Mouse (Mus musculus): Measurements from ENCODE around the gene Clip3.
A peak's percentile ranks its signal among the peaks of the same experiment; 100 is the strongest.

Gene Clip3

DNA sequence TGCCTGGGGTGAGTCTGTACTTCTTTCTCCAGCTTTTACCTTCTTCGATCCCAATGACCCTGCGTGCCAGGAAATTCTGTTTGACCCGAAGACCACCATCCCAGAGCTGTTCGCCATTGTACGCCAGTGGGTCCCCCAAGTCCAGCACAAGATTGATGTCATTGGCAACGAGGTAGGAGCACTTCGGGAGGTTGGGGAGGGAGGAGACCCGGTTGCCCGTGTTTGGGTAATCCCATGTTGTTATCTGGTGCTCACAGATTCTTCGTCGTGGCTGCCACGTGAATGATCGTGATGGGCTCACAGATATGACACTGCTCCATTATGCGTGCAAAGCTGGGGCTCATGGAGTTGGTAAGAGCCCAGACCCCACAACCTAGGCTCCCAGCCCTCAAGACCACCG, 5.3 kb downstream of the Clip3 start:
- DNase-seq = no peak

DNA sequence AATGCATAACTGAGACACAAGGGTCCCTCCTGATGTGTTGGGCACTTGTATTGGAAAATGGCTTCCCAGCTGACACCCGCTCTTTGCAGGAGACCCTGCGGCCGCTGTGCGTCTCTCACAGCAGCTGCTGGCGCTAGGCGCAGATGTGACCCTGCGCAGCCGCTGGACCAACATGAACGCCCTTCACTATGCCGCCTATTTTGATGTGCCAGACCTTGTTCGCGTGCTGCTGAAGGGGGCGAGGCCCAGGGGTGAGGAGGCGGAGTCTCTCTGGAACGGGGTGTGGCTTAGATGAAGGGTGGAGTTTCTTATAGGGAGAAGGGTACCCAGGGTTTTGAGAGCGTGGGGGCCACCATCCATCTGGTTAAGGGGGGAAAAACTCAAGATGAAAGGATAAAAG, 5.7 kb downstream of the Clip3 start:
- DNase-seq = no peak

DNA sequence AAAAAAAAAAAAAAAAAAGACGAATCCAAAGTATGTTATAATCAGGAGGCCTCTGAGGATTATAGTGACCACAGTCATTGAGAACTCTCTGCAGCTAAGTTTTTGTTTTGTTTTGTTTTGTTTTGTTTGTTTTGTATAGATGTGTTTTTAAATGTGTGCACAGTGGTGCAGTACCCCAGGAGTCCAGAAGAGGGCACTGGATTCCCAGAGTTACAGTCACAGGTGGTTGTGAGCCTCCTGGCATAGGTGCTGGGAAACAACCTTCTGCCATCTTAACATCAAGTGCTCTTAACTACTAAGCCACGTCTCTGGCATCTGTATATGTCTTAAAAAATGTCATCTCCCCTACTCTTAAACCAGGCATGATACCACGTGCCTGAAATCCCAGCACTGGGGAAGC, 9.4 kb downstream of the Clip3 start:
- DNase-seq = peak in 1 of 2 experiments; percentile 57

DNA sequence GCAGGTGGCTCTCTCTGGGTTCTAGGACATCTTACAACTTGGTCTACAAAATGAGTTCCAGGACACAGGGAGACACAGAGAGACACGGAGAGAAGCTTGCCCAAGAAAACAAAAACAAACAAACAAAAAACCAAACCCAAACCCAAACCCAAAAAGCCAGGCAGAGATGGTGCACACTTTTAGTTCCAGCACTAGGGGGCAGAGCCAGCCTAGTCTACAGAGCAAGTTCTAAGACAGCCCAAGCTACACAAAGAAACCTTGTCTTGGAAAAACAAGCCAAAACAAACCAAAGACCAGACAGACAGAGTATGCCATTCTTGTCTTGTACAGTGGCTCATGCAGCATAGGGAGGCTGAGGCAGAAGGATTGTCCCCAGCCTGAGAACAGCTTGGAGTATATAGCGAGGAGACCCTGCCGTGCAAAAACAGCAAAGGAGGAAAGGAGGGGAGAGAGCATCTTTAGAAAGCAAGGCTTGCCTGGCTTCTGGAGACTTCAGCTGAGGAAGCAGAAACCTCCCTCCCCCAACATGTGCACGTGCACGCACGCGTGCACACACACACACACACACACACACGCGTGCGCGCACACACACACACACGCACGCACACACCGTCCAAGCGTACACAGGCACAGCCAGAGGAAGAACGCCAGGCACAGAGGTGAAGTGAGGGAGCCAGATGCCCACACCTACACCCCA, 14.7 kb downstream of the Clip3 start:
- DNase-seq = peak in 1 of 2 experiments; percentile 52

DNA sequence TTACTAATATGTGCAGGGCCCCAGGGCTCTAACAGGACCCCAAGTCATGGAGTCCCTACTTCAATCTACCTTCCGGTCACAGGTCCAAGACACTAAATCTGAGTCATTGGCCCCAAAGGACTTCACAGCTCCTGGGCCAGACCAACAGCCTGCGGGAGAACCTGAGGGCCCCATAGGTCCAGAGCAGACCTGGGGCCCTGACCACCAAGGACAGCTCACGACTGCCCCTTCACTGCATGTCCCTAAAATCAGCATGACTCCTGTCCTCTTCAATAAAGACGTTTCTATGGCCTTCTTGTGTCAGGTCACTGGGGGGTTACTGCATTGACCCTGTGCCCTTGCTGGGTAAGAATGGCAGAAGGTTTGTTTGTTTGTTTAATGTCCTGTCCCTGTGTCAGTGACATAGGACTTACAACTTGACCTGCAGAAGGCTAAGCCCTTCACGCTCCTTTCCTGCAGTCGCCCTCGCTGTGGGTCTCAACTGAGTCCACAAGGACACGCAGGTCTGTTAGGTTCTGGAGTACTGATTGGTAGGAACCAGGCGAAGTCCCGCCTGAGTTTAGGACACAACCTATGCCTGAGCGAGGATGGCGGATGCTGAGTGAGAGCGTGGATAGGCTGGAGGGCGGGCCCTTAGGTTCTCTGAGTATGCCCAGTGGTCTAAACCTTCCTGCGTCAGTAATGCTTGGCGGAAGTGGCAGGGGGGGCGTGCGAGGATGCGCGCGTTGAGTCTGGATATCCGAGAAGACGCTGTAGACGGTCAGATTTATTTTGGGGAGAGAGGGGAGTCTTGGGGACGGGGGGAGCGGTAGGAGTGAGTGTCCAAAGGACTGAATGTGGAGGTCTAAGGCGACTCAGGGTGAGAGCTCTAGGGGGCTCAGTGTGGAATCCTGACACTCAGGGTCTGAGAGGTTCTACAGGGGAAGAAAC, 16.8 kb downstream of the Clip3 start, which contains the start of gene Alkbh6:
Alkbh6 (plus strand) TSS at position 642 of the 930 bp plus-strand sequence.
- DNase-seq = peak; percentile 95 to 98

DNA sequence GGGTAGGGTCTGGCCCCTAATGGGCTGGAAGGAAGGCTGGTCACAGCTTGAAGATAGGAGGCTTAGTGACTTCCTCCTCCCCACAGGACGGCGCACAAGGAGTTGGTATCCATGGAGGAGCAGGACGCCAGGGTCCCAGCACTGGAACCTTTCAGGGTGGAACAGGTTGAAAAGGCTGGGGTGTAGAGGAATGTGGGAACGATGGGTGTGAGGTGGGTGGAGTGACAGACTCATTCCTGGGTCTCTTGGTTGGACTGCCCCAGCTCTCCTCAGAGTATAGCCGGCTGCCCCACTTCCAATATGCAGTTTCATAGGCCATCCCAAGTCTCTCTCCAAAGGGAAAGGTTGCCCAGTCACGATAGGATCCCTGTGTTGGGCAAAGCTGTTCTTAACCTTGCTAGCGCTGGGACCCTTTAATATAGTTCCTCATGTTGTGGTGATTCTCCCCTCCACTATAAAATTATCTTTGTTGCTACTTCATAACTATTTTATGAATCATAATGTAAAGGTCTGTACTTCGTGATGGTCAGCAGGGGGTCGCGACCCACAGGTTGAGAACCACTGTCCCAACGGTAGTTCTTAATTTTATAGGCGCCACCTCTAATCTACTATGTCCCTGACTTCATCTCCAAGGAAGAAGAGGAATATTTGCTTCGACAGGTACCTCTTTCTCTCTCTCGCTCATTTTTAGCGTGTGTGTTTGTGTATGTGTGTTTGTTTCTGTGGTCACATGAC, 18.0 kb downstream of the Clip3 start:
- peak in 1 of 2 experiments; percentile 47 for DNase-seq

DNA sequence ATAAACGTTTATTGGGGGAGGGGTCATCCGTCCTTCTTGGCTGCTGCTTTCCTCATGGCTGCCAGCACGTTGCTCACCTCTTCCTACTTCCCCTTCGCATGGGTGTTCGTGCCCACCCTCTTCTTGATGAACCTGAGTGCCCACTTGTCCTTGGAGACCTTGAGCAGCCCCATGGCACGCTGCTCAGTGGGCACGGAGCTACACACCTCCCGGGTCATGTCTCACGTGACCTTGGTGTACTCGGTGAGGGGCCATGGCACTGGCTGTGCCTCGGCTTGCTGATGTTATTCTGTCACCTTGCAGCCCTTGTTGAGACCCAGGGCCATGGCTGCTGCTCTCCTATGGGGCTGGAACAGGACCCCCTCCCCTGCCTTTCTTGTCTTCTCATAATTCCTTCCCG, 18.6 kb downstream of the Clip3 start:
- DNase-seq = peak; percentile 41 to 62

DNA sequence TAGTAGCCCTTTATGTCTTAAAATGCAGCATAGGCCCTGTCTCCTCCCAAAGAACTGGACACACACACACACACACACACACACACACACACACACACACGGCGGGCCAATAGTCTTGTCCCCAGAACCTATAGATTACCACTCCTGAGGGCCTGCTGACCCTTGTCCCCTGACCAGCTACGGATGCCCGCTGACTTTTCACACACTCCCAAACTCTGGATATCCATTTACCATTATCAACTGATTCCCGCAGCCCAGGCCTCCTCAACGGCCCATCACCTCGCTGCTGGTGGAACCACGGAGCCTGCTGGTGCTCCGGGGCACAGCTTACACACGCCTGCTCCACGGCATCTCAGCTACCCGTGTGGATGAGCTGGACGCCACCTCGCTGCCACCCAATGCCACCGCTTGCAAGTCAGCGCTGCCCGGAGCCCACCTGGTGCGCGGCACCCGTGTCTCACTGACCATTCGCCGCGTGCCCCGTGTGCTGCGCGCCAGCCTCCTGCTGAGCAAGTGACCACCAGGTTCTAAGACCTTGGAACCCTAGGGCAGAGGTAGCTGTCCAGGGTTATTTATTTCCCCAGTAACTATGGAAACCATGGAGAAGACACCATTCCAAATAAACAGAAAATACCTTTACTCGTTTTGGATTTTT, 22.3 kb downstream of the Clip3 start:
- DNase-seq = peak; percentile 80 to 83

DNA sequence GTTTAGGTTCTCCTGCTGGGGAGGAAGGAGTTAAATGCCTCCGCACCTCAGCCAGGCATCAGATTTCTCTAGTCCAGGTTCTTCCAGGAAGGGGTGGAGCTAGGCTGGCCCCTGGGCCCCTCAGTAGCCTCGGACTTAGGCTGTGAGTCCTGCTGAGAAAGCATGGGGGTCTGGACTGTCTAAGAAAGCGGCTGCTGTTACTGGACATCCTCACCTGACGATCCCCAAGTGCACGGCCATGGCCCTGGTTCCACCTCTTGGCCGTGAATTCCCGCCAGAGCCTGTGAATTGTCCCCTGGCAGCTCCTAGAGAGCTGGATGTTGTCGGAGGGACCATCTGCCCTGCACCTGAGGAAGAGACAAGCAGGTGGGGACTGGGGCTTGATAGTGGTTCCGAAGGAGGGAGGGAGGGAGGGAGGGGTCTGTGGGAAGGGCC, 23.2 kb downstream of the Clip3 start, which contains the start of gene Syne4:
Syne4 (plus strand) TSS at position 87 of the 435 bp plus-strand sequence.
- peak; percentile 46 to 60 for DNase-seq

DNA sequence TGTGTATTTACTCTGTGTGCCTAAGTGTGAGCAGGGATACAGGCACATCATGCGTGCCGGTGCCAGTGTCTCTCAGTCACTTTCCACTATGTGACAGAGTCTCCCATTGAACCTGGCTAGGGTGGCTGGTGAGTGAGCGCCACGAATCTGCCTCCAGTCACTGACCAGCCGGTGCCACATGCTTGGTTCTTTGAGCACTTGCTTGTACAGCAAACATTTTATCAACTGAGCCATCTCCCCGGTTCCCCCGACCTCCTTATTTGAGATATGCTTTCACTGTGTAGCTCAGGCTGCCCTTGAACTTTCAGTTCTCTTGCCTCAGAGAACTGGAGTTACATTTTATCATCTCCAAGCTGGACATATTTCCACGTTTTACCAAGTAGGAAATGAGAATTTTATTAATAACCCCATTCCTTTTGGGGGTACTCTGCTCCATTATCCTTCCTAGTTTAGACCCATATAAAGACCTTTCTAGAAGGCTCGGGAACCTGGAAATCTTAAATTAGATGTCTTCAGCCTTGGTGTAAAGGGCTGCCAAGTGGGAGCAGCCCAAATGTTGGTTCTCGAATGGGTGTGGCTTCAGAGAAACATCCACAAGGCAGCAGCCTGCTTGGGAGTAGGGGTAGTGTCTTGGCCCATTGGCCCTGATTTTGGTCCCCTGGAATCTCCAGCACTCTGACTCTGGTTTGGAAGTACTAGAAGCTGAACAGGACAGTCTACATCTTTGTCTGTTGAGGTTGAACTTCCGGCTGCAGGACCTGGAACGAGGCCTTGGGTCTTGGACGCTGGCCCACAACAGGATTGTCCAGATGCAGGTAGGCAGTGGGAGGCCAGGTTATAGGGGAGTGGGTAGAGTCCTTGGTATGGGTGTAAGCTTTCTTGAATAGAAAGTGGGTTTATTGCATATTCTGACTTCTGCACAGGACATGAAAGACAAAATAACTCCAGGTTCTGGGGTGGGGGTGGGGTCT, 24.3 kb downstream of the Clip3 start:
- peak in 1 of 2 experiments; percentile 62 for DNase-seq

DNA sequence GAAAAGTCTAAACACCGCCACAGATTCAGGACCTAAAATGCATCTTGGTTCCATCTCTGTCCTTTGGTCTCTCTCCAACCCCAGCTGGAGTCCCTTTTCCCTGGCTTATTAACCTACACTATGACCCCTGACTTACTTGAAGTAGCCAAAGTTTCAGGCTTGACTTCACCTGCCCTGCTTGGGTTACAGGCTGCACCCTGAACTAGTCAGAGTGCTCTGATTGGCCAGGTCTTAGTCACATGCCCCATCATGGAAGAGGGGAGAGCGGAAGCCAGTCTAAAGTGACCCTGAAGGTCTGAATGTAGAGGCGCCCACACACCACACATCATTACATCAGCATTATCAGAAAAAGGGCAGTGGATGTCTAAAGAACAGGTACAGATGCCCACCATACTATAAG, 26.6 kb downstream of the Clip3 start:
- peak; percentile 68 to 80 for DNase-seq

DNA sequence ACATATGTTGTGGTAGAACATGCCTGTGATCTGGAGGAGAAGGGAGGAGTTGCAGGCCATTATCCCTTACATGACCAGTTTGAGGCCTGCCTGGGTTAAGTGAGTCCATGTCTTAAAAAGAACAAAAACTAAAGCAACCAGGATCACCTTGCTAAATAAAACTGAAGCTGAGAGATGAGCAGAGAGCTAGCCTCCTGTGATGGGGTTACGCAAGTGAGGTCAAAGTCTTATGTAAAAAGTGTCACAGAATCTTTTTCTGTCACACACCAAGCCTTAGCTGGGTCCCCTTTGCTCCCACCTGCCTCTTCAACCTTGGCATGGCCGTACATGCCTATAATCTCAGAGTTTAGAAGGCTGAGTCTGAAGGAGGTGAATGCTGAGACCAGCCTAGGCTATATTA, 29.4 kb downstream of the Clip3 start:
- DNase-seq = no peak

DNA sequence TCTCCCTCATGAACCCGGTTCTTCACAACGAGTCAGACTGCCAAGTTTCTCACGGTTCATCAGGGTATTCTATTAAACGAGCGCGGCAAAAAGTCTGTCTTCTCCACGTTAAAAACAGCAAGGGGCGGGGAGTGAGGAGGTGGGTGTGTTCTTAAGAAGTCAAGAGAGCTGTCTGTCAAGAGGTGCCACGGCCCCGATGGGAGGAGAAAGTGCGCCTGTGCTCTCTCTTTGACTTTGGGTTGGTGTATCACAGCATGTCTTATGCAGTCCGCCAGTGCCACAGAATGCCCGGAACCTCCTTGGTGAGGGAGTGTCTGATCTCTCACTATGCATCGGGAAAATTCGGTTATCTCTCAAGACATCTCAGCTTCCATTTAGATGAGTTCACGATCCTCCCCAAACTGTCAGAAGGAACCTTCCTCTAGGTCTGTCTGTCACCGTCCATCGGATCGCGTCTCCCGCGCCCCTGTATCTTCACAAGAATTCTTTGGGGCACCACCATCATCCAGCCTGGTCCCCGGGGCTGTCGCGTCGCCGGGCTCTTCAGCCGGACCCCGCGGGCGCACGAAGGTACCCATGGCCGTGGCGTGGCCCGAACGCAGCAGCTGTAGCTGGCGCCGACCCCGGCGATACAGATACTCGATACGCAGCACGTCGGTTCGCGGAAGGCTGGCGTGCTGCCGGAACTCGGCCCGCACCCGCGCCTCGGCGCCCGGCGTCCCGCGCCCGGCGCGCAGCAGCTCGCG, 30.2 kb downstream of the Clip3 start, which contains the start of gene E130208F15Rik:
E130208F15Rik (plus strand) TSS at position 202 of the 746 bp plus-strand sequence.
- peak; percentile 89 to 94 for DNase-seq

DNA sequence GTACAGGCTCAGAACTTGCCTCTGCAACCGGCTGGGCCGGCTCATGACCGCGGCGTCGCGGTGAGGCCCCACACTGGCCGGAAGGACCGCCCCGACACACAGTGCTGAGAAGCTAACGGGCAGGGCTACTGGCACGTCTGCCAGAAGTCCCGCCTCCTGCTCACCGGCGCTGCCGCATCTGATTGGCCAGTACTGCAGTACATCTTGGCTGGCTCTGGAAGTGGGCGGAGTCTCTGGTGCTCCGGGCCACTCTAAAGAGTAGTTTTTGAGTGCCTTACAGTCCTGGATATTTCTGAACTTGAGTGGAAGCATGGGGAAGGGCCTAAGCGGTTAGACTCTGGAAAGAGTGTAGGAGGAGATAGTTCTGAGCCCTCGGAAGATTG, 30.7 kb downstream of the Clip3 start:
- peak; percentile 98 to 99 for DNase-seq

DNA sequence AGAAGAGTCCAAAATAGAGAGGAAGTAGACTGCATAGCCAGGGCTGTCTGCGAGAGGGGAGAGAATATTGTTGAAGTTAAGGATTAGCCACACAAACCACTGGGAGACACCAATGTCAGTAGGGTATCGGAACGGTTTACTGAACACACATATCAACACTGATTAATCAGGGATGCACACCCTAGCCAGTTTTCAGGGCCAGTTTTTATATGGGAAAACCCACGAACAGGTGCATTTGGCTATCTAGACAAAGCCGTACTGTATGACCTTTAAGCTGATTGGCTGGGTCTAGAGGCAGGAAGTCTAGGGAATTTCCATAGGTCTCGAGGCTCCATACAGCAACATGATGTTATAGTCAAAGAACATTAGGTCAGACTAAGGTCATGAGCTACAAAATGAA, 31.3 kb downstream of the Clip3 start:
- no peak for DNase-seq

DNA sequence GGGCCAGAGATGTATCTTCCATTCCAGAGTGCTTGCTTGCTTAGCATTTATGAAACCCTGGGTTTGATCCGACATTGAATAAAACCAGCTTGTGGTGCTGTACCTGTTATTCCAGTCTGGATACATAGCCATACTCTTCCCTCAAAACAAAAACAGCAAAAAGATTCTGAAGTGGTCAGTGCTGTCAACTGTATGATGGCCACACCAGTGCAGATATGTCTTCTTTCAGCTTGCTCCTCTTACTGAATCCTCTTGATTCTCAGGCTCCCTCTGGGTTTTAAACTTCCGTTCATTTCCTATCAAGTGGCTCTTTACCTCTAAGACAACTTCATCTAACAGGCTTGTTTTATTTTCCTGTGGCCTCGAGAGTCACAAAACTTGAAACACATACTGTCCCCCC, 32.3 kb downstream of the Clip3 start, which contains the start of gene Sdhaf1:
Sdhaf1 (minus strand) TSS at position 101 of the 400 bp plus-strand sequence.
- DNase-seq = no peak

DNA sequence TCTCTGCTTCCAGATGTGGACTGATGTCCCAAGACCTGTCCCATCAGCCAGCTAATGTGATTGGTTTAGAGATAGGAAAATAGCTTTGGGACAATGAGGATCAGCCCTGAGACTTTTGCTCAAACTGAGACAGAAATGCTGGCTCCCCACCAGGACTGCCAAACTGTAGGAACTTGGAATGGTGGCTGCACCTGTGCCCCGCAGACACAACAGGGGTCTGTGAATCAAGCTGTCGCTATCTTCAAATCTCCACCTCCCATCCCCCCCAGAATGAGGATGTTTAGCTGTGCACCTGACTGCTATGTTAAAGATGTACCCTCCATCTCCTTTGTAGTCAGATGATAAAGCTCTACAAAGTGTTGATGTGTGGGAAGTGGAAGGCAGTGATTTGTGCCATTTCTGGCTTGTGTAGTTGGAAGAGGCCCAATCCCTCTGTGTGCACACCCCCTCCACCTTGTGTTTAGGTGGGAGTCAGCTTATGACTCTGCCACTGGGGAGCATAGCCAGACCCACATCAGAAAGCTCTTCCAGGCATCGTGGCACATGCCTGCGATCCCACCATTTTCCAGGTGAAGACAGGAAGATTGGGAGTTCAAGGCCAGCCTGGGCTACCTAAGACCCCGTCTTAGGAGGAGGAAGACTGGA, 32.9 kb downstream of the Clip3 start:
- DNase-seq = no peak

DNA sequence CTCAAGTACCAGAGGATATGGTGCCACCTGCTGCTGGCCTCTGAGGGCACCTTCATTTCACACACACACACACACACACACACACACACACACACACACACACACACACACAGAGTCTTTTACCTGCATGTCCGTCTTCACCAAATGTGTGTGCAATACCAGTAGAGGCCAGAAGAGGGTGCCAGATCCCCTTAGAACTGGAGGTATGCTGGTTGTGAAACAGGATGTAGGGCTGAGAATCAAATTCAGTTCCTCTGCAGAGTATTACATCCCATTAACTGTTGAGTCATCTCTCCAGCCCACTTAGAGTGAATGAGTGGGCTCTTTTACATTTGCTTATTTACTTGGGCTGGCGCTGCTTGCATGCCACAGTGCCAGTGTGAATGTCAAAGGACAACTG, 33.8 kb downstream of the Clip3 start:
- DNase-seq = peak in 1 of 2 experiments; percentile 73

DNA sequence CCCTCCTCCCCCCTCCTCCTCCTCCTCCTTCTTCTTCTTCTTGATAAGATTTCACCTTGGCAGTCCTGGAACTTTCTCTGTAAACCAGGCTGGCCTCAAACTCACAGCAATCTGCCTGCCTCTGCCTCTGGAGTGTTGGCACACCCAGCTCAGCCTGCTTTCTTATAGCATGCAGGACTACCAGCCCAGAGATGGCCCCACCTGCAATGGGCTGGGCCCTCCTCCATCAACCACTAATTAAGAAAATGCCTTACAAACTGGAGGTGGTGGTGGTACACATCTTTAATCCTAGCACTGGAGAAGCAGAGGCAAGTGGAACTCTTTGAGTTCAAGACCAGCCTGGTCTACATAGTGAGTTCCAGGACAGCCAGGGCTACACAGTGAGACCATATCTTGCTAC, 34.9 kb downstream of the Clip3 start:
- no peak for DNase-seq

DNA sequence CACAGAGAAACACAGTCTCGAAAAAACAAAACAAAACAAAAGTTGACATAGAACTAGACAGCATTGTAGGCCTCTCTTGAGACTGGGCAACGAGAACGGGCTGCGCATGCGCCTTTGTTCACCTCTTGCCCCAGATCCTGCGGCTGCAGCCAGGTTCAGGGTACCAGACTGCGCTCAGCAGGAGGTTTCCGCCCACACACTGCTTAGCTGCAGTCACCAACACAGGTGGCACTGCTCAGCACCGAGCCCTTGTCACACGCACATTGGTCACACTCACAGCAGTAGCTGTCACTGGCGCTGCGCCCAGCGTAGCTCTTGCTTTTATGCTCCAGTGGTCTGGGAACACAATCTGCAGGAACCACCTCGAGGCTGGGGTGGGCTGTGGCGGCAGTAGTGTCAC, 35.6 kb downstream of the Clip3 start:
- DNase-seq = peak; percentile 69 to 78

Measured in kidney, postnatal 36 days (tissue).